Mouse (Mus musculus) midbrain, embryonic 13.5 days (tissue): ENCODE results near the gene Hp. TPM values are rescaled to one million over a fixed set of nuclear protein-coding genes. Genes with fewer than 3 reads are reported as not detected.
A peak's percentile ranks its signal among the peaks of the same experiment; 100 is the strongest.

Source experiments
- ATAC-seq: fragments of 200-750 bp; cut with Nextera tagmentation; 2 replicates; pipeline ENCODE4 v1.8.0; 2017; ENCODE audit warnings: mild to moderate bottlenecking, moderate TSS enrichment, moderate library complexity
- H3K27ac ChIP-seq: fragments of 300-500 bp; sonication (generic); 2 replicates; pipeline ENCODE4 v1.5.1; 2015; ENCODE audit warnings: inconsistent platforms, mild to moderate bottlenecking, moderate library complexity
- H3K27me3 ChIP-seq: fragments of 300-500 bp; sonication (generic); 2 replicates; pipeline ENCODE4 v1.6.1; 2015; ENCODE audit warnings: mild to moderate bottlenecking, inconsistent platforms
- H3K36me3 ChIP-seq: fragments of 300-500 bp; sonication (generic); 2 replicates; pipeline ENCODE4 v1.6.1; 2015; ENCODE audit warnings: mild to moderate bottlenecking, inconsistent platforms
- H3K4me1 ChIP-seq: fragments of 300-500 bp; sonication (generic); replicated peaks from 2 replicates; pipeline ENCODE4 v1.6.1; 2015; ENCODE audit warnings: inconsistent platforms
- H3K4me2 ChIP-seq: fragments of 300-500 bp; sonication (generic); replicated peaks from 2 replicates; pipeline ENCODE4 v1.6.1; 2015; ENCODE audit warnings: moderate library complexity, mild to moderate bottlenecking, inconsistent platforms
- H3K4me3 ChIP-seq: fragments of 300-500 bp; sonication (generic); replicated peaks from 2 replicates; pipeline ENCODE4 v1.5.1; 2015; ENCODE audit warnings: mild to moderate bottlenecking, inconsistent platforms
- H3K9ac ChIP-seq: fragments of 300-500 bp; sonication (generic); replicated peaks from 2 replicates; pipeline ENCODE4 v1.6.1; 2015; ENCODE audit warnings: mild to moderate bottlenecking, inconsistent platforms
- H3K9me3 ChIP-seq: fragments of 300-500 bp; sonication (generic); 2 replicates; pipeline ENCODE4 v1.6.1; 2016; ENCODE audit warnings: mild to moderate bottlenecking, inconsistent platforms
- WGBS: fragments of 180-500 bp; shearing (Covaris S2); methylation state at CpG from one replicate; pipeline ENCODE4 v1.1.7; 2015; 5-methylcytosine and 5-hydroxymethylcytosine counted together
- polyA plus RNA-seq: library from polyadenylated mRNA; unstranded; fragments of >200 nt; fragmentation: Nextera tagmentation; extraction: Ambion mirVana; gene quantifications from 2 replicates; pipeline ENCODE4 v1.2.1, GENCODE M21; 2015

Gene Hp
- 0.24 and 0.35 TPM in 2 replicates for polyA plus RNA-seq

- H3K4me2 ChIP-seq = no peak within 1 kb of the TSS
- no peaks in the 10 kb centered on the region for H3K27me3 ChIP-seq
- ATAC-seq = no peak
- H3K27ac ChIP-seq = no peak within 1 kb of the TSS
- H3K4me3 ChIP-seq = no peak within 1 kb of the TSS
- WGBS = 78% methylated on average over 8 of the region's 8 CpGs
- no peaks in the 10 kb centered on the region for H3K4me1 ChIP-seq
- no peaks in the 10 kb centered on the region for H3K36me3 ChIP-seq
- H3K9ac ChIP-seq = no peak within 1 kb of the TSS
- no peaks in the 10 kb centered on the region for H3K9me3 ChIP-seq
These were observed at the start of gene Hp for GRCm38 (mm10) chr8:109578900-109579301. Gene Hp (minus strand): TSS chr8:109579172.

DNA sequence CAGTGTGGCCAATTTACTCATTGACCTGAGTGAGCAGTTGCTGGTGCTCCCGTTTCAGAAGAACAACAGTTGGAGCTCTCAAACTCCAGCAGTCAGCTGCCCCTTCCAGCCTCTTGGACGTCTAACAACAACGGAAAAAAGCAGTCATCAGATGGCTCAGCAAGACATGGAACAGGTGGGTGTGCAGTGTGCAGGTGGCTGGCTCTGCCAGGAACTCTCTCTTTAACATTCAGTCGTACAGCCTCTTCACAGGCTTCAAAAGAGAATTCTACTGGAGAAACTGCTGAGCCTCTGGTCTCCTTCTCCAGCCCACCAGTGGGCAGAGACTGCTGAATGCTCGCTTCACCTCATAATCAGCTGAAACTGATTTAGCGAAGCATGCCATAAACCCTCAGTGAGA lies 49.7 kb upstream of the Hp start:
- H3K36me3 ChIP-seq = no peaks in the 10 kb centered on the region
- no peaks in the 10 kb centered on the region for H3K27me3 ChIP-seq
- H3K4me3 ChIP-seq = no peak overlapping the region
- H3K9me3 ChIP-seq = peaks cover 3% of the 10 kb centered on the region; the same call in 1 of the 2 replicates
- no peaks in the 10 kb centered on the region for H3K4me1 ChIP-seq
- H3K4me2 ChIP-seq = no peak overlapping the region
- ATAC-seq = no peak
- no peak overlapping the region for H3K9ac ChIP-seq
- no peak overlapping the region for H3K27ac ChIP-seq
- 84% methylated on average over 6 of the region's 6 CpGs for WGBS

DNA sequence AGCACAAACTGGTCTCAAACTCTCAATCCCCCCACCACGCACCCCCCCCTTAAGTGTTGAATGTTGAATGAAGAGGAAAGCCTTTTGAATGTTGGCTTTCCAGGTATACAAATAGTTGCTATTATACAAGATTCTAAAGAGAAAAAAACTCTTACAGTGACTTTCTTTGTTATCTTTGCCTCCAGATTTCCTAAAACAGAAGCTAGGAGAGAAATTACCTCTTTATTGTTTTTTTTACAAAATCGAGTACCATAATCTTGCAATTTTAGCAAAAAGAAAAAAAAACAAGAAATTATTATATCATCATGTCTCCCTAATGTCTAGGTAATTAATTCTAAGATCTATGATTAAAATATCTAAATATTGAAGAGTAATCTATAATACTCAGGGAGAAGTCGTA lies 36.6 kb upstream of the Hp start:
- H3K4me2 ChIP-seq = no peak overlapping the region
- no peak overlapping the region for H3K4me3 ChIP-seq
- WGBS = 90% methylated on average over 3 of the region's 3 CpGs
- ATAC-seq = no peak
- H3K36me3 ChIP-seq = no peaks in the 10 kb centered on the region
- no peaks in the 10 kb centered on the region for H3K9me3 ChIP-seq
- H3K27ac ChIP-seq = no peak overlapping the region
- no peak overlapping the region for H3K9ac ChIP-seq
- no peaks in the 10 kb centered on the region for H3K27me3 ChIP-seq
- H3K4me1 ChIP-seq = no peaks in the 10 kb centered on the region

- H3K27ac ChIP-seq = no peak within 1 kb of the TSS
- H3K36me3 ChIP-seq = no peaks in the 10 kb centered on the region
- H3K4me3 ChIP-seq = no peak within 1 kb of the TSS
- peaks cover under 1% of the 10 kb centered on the region for H3K4me1 ChIP-seq
- H3K4me2 ChIP-seq = no peak within 1 kb of the TSS
- no peaks in the 10 kb centered on the region for H3K27me3 ChIP-seq
- no peak for ATAC-seq
- H3K9me3 ChIP-seq = no peaks in the 10 kb centered on the region
- 0 out of 2 replicates have a peak within 1 kb of the TSS, but pooled peaks have one; percentile 10 for H3K9ac ChIP-seq
- 70% methylated on average over 27 of the region's 27 CpGs for WGBS
These were observed 35.6 kb upstream of the Hp start, which contains the start of gene Pkd1l3 for GRCm38 (mm10) chr8:109614243-109615210. Gene Pkd1l3 (plus strand): TSS chr8:109614517.

DNA sequence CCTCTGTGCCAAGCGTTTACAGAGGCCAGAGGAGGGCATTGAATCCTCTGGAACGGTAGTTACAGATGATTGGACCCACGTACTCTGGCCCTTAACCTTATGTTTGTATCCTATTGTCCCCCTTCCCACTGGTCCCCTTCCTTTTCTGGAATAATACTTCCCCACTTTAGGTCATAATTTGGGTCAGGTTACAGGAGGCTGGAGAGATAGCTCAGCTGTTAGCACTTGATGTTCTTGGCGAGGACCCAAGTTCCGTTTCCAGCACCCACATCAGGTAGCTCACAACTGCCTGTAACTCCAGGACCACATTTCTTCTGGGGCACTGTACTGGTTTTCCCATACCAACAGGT lies 30.2 kb upstream of the Hp start:
- H3K4me1 ChIP-seq = peaks cover 18% of the 10 kb centered on the region
- no peak for ATAC-seq
- H3K27me3 ChIP-seq = no peaks in the 10 kb centered on the region
- peaks cover 14% of the 10 kb centered on the region for H3K36me3 ChIP-seq
- H3K9me3 ChIP-seq = no peaks in the 10 kb centered on the region
- WGBS = 23% methylated on average over 5 of the region's 5 CpGs
- peak overlapping the region; percentile 84 for H3K4me2 ChIP-seq
- peak overlapping the region; percentile 73 for H3K9ac ChIP-seq
- H3K4me3 ChIP-seq = peak overlapping the region; percentile 60
- peak overlapping the region; percentile 98 for H3K27ac ChIP-seq

GRCm38 (mm10) chr8:109608271-109609152 lies 29.5 kb upstream of the Hp start, which contains the start of gene Dhodh:
Gene Dhodh (minus strand): TSS chr8:109608673.
- Histone ChIP-seq H3K9ac (peak within 1 kb of the TSS; percentile 73), H3K27me3 (no peaks in the 10 kb centered on the region), H3K4me2 (peak within 1 kb of the TSS; percentile 84), H3K9me3 (no peaks in the 10 kb centered on the region), H3K36me3 (peaks cover 20% of the 10 kb centered on the region), H3K27ac (peak within 1 kb of the TSS; percentile 98), H3K4me1 (peaks cover 18% of the 10 kb centered on the region), H3K4me3 (peak within 1 kb of the TSS; percentile 60)
- ATAC-seq = peak; percentile 100
- under 1% methylated on average over 42 of the region's 42 CpGs for WGBS

GRCm38 (mm10) chr8:109607650-109608049 lies 28.7 kb upstream of the Hp start:
- Histone ChIP-seq H3K9ac (peak overlapping the region; percentile 70), H3K4me2 (peak overlapping the region; percentile 84), H3K4me1 (peaks cover 18% of the 10 kb centered on the region), H3K27ac (peak overlapping the region; percentile 98; the same call in 1 of the 2 replicates), H3K4me3 (peak overlapping the region; percentile 60), H3K9me3 (no peaks in the 10 kb centered on the region), H3K36me3 (peaks cover 27% of the 10 kb centered on the region), H3K27me3 (no peaks in the 10 kb centered on the region)
- 12% methylated on average over 12 of the region's 12 CpGs for WGBS
- no peak for ATAC-seq

DNA sequence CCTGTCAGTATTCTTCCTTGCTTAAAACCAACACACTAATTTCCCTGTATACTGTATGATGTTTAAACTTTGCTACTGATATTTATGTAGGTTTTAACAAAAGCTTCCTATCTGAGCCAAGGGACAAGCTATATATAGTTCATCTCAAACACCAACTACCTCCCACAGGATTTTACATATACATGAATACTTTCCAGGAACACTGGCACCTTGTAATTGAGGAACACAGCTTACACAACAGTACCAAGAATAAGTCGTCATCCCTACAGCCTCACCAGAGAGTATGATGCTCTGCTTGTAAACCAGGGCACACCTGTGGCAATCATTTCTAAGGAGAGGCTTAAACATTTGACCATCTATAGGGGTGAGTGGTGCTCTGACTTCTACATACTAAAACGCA lies 27.8 kb upstream of the Hp start:
- peaks cover 35% of the 10 kb centered on the region for H3K36me3 ChIP-seq
- no peaks in the 10 kb centered on the region for H3K27me3 ChIP-seq
- WGBS = 82% methylated on average over 2 of the region's 2 CpGs

GRCm38 (mm10) chr8:109595854-109596253 lies 16.9 kb upstream of the Hp start:
- Histone ChIP-seq H3K4me1 (no peaks in the 10 kb centered on the region), H3K4me3 (no peak overlapping the region), H3K27ac (no peak overlapping the region), H3K9me3 (no peaks in the 10 kb centered on the region), H3K27me3 (no peaks in the 10 kb centered on the region), H3K4me2 (no peak overlapping the region), H3K36me3 (peaks cover 54% of the 10 kb centered on the region), H3K9ac (no peak overlapping the region)
- ATAC-seq = no peak
- WGBS = 47% methylated on average over 8 of the region's 8 CpGs

More for the DNA sequence above, 27.8 kb upstream of the Hp start:
- no peak overlapping the region for H3K4me3 ChIP-seq
- H3K4me2 ChIP-seq = no peak overlapping the region
- no peak for ATAC-seq
- no peak overlapping the region for H3K27ac ChIP-seq
- H3K9me3 ChIP-seq = no peaks in the 10 kb centered on the region
- no peak overlapping the region for H3K9ac ChIP-seq
- H3K4me1 ChIP-seq = peaks cover 18% of the 10 kb centered on the region

DNA sequence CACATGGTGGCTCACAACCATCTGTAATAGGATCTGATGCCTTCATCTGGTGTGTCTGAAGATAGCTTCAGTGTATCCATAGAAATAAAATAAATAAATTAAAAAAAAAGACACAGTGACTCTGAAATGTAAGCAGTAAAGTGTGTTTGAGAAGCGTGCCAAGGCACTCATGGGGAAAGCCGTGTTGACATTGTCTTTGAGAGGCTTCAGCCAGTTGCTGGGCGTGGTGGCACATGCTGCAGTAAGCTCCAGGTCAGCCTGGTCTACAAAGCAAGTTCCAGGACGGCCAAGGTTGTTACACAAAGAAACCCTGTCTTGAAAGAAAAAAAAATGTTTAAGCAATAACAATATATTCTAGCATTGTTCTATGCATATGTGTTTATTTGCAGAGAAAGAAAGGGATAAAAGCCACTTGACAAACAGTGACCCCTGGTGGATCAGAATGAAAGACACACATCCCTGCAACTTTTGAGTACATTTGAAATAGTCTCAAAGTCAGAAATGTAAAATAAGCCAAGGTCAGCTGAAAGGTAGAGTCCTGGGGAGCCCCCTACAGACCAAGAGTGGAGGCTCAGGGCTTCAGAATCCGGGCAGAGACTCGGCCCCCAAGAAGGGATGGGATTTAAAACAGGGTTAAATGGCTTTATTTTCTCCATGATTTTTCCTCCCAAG lies 14.3 kb upstream of the Hp start:
- Histone ChIP-seq H3K4me3 (no peak overlapping the region), H3K4me1 (no peaks in the 10 kb centered on the region), H3K36me3 (peaks cover 40% of the 10 kb centered on the region), H3K9me3 (no peaks in the 10 kb centered on the region), H3K27ac (no peak overlapping the region), H3K27me3 (no peaks in the 10 kb centered on the region), H3K4me2 (no peak overlapping the region), H3K9ac (no peak overlapping the region)
- WGBS = 80% methylated on average over 6 of the region's 6 CpGs
- no peak for ATAC-seq

GRCm38 (mm10) chr8:109592164-109592563 lies 13.2 kb upstream of the Hp start:
- Histone ChIP-seq H3K27me3 (no peaks in the 10 kb centered on the region), H3K36me3 (peaks cover 39% of the 10 kb centered on the region), H3K4me1 (no peaks in the 10 kb centered on the region), H3K9me3 (no peaks in the 10 kb centered on the region), H3K4me2 (no peak overlapping the region), H3K27ac (no peak overlapping the region), H3K9ac (no peak overlapping the region), H3K4me3 (no peak overlapping the region)
- 95% methylated on average over 5 of the region's 5 CpGs for WGBS
- ATAC-seq = no peak
